Mouse (Mus musculus): ENCODE results near the gene Zfp366. TPM values are rescaled to one million over a fixed set of nuclear protein-coding genes. Genes with fewer than 3 reads are reported as not detected.

Gene Zfp366
- polyA plus RNA-seq, 1 experiment from 2014 or later = 0.76 TPM

DNA sequence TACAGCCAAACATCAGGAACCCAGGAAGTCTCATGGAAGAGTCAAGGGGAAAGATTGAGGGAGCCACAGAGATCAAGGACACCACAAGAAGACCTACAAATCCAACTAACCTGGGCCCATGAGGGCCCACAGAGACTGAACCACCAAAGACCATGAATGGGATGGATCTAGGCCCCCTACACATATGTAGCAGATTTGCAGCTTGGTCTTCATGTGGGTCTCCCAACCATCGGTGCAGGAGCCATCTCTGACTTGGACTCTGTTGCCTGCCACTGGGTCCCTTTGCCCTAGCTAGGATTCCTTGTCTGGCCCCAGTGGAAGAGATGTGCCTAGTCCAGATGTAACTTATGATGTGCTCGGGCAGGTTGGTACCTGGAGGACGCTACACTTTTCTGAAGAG is 87.4 kb downstream of the Zfp366 start:
- H3K4me3 ChIP-seq (ENCODE audit: low read depth, low read length) = no peak overlapping the region
- no peak for ATAC-seq (replicated peaks; ENCODE audit: insufficient number of reproducible peaks, low FRiP score, low TSS enrichment, low read depth)

DNA sequence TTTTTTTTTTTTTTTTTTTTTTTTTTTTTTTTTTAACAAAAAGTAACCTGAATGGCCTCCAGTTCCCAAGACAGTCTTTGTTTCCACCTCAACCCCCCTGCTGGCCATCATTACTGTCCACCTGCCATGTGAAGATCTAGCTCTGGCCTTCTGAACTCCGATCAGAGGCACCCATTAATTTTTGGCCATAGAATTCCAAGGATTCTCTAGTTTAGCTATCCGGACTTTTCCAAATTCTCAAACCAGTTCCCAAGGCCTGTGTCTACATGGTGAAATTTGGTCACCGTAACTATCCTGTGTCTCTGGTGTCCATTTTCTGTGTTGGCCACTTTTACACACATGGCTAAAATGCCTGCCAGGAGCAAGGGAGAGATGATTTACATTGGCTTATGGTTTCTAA is 92.9 kb downstream of the Zfp366 start:
- Histone ChIP-seq H3K27ac (replicated peaks; ENCODE audit: low read depth, low read length) (no peak overlapping the region), H3K9ac (replicated peaks; ENCODE audit: low read length) (no peak overlapping the region), H3K9me3 (replicated peaks; ENCODE audit: control insufficient read depth, low read length) (no peaks in the 10 kb centered on the region), H3K4me1 (ENCODE audit: control insufficient read depth, insufficient read depth, low read length) (no peaks in the 10 kb centered on the region), H3K27me3 (ENCODE audit: control insufficient read depth, insufficient read depth, low read length) (no peaks in the 10 kb centered on the region), H3K36me3 (replicated peaks; ENCODE audit: control insufficient read depth, insufficient read depth, low read depth, low read length) (no peaks in the 10 kb centered on the region), H3K4me3 (ENCODE audit: low read depth, low read length) (no peak overlapping the region), H3K4me2 (ENCODE audit: low read depth, low read length) (no peak overlapping the region)
- 96% methylated on average over 3 of the region's 3 CpGs for WGBS
- ATAC-seq (replicated peaks; ENCODE audit: insufficient number of reproducible peaks, low FRiP score, low TSS enrichment, low read depth) = no peak
- DNase-seq (ENCODE audit: low spot score) = no peak

More for the DNA sequence above, 87.4 kb downstream of the Zfp366 start:
- WGBS = 91% methylated on average over 3 of the region's 3 CpGs
- Histone ChIP-seq H3K4me2 (ENCODE audit: low read depth, low read length) (no peak overlapping the region), H3K4me1 (ENCODE audit: control insufficient read depth, insufficient read depth, low read length) (no peaks in the 10 kb centered on the region), H3K9ac (replicated peaks; ENCODE audit: low read length) (no peak overlapping the region), H3K36me3 (replicated peaks; ENCODE audit: control insufficient read depth, insufficient read depth, low read depth, low read length) (no peaks in the 10 kb centered on the region), H3K27ac (replicated peaks; ENCODE audit: low read depth, low read length) (no peak overlapping the region), H3K27me3 (ENCODE audit: control insufficient read depth, insufficient read depth, low read length) (no peaks in the 10 kb centered on the region), H3K9me3 (replicated peaks; ENCODE audit: control insufficient read depth, low read length) (no peaks in the 10 kb centered on the region)
- no peak for DNase-seq (ENCODE audit: low spot score)

DNA sequence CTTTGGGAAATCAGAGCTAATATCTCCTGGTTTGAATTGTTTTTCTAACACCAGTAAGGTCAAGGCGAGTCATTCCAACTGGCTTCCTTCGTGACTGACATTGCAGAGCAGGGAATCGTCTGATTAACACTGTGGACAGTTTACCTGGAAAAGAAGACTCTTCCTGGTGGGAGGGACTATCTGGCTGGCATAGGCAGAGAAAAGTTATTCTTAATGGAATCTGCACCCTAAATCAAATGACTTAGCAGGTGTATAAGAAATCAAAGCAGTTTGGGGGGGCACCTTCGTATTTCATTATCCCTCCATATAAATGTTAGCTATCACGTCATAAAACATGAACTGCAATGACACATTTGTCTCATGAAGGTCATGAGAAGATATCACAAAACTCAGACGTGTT is 93.9 kb downstream of the Zfp366 start:
- H3K27me3 ChIP-seq (ENCODE audit: control insufficient read depth, insufficient read depth, low read length) = no peaks in the 10 kb centered on the region
- H3K4me1 ChIP-seq (ENCODE audit: control insufficient read depth, insufficient read depth, low read length) = no peaks in the 10 kb centered on the region
- ATAC-seq (replicated peaks; ENCODE audit: insufficient number of reproducible peaks, low FRiP score, low TSS enrichment, low read depth) (no peak), DNase-seq (ENCODE audit: low spot score) (no peak)
- no peak overlapping the region for H3K4me3 ChIP-seq (ENCODE audit: low read depth, low read length)
- H3K27ac ChIP-seq (replicated peaks; ENCODE audit: low read depth, low read length) = no peak overlapping the region
- no peak overlapping the region for H3K4me2 ChIP-seq (ENCODE audit: low read depth, low read length)
- no peaks in the 10 kb centered on the region for H3K9me3 ChIP-seq (replicated peaks; ENCODE audit: control insufficient read depth, low read length)
- H3K9ac ChIP-seq (replicated peaks; ENCODE audit: low read length) = no peak overlapping the region
- H3K36me3 ChIP-seq (replicated peaks; ENCODE audit: control insufficient read depth, insufficient read depth, low read depth, low read length) = no peaks in the 10 kb centered on the region
- 81% methylated on average over 6 of the region's 6 CpGs for WGBS

DNA sequence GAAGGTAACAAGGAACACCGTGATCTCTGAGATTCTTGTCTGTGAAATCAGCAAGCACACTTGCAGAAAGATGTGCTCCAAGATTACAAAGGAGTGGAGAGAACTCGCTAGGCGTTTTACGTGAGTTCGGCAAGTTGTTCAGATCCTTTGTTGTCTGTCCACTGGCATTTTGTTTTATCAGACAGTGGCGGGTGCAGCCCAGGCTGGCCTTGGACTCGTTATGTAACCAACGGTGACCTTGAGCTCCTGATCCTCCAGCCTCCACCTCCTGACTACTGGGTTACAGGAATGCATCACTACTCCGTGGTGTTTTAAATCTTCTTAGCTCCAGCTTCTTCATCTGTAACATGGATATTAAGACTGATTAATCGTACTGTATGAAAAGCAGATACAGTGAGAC is 94.7 kb downstream of the Zfp366 start:
- Histone ChIP-seq H3K9me3 (replicated peaks; ENCODE audit: control insufficient read depth, low read length) (no peaks in the 10 kb centered on the region), H3K4me2 (ENCODE audit: low read depth, low read length) (no peak overlapping the region), H3K4me3 (ENCODE audit: low read depth, low read length) (no peak overlapping the region), H3K27ac (replicated peaks; ENCODE audit: low read depth, low read length) (no peak overlapping the region), H3K9ac (replicated peaks; ENCODE audit: low read length) (no peak overlapping the region), H3K36me3 (replicated peaks; ENCODE audit: control insufficient read depth, insufficient read depth, low read depth, low read length) (no peaks in the 10 kb centered on the region), H3K4me1 (ENCODE audit: control insufficient read depth, insufficient read depth, low read length) (no peaks in the 10 kb centered on the region), H3K27me3 (ENCODE audit: control insufficient read depth, insufficient read depth, low read length) (no peaks in the 10 kb centered on the region)
- DNase-seq (ENCODE audit: low spot score) (no peak), ATAC-seq (replicated peaks; ENCODE audit: insufficient number of reproducible peaks, low FRiP score, low TSS enrichment, low read depth) (no peak)
- 74% methylated on average over 10 of the region's 10 CpGs for whole genome bisulfite sequencing

DNA sequence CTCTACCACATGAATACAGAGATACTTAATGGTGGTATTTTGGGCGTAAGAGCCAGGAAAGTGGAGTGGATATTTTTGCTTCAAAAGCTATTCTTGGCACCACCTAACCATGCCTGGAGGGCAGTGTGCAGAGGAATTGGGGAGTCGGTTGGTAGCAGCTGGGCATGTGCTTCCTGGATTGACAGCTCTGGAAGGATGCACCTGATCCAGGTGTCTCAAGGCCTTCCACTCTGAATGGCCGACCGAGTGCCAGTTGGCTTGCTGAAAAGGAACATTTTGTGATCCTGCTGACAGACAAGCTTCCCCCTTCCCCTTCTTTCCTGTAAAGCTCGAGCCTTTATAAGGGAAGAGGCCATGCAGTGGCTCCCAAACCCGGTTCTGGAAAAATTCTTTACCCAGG is 98.3 kb downstream of the Zfp366 start:
- H3K4me1 ChIP-seq (ENCODE audit: control insufficient read depth, insufficient read depth, low read length) = no peaks in the 10 kb centered on the region
- no peak for ATAC-seq (replicated peaks; ENCODE audit: insufficient number of reproducible peaks, low FRiP score, low TSS enrichment, low read depth)
- H3K27me3 ChIP-seq (ENCODE audit: control insufficient read depth, insufficient read depth, low read length) = no peaks in the 10 kb centered on the region
- H3K4me3 ChIP-seq (ENCODE audit: low read depth, low read length) = no peak overlapping the region
- no peak overlapping the region for H3K4me2 ChIP-seq (ENCODE audit: low read depth, low read length)
- H3K9ac ChIP-seq (replicated peaks; ENCODE audit: low read length) = no peak overlapping the region
- no peaks in the 10 kb centered on the region for H3K36me3 ChIP-seq (replicated peaks; ENCODE audit: control insufficient read depth, insufficient read depth, low read depth, low read length)
- no peak overlapping the region for H3K27ac ChIP-seq (replicated peaks; ENCODE audit: low read depth, low read length)
- H3K9me3 ChIP-seq (replicated peaks; ENCODE audit: control insufficient read depth, low read length) = no peaks in the 10 kb centered on the region
- DNase-seq (ENCODE audit: low spot score) = no peak
- WGBS = 79% methylated on average over 6 of the region's 6 CpGs

DNA sequence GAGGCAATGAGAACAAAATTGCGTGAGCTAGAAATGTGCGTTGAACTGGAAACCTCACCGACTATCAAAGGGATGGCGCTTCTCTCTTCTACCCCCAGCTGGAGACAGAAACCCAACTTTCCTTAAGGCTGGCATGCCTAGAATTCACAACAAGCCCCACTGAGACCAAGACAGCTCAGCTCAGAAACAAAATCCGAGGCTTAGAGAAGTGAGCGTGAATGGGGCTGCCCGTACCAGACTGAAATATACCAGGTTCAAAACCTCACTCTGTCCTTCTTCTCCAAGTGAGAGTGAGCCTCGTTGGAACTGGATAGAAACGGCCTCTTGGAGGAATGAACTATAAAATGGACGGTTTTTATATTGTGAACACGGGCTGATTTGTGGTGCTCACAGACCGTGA is 99.3 kb downstream of the Zfp366 start:
- Histone ChIP-seq H3K4me3 (ENCODE audit: low read depth, low read length) (no peak overlapping the region), H3K9me3 (replicated peaks; ENCODE audit: control insufficient read depth, low read length) (no peaks in the 10 kb centered on the region), H3K4me2 (ENCODE audit: low read depth, low read length) (no peak overlapping the region), H3K9ac (replicated peaks; ENCODE audit: low read length) (no peak overlapping the region), H3K36me3 (replicated peaks; ENCODE audit: control insufficient read depth, insufficient read depth, low read depth, low read length) (no peaks in the 10 kb centered on the region), H3K27ac (replicated peaks; ENCODE audit: low read depth, low read length) (no peak overlapping the region), H3K27me3 (ENCODE audit: control insufficient read depth, insufficient read depth, low read length) (no peaks in the 10 kb centered on the region), H3K4me1 (ENCODE audit: control insufficient read depth, insufficient read depth, low read length) (no peaks in the 10 kb centered on the region)
- DNase-seq (ENCODE audit: low spot score) (no peak), ATAC-seq (replicated peaks; ENCODE audit: insufficient number of reproducible peaks, low FRiP score, low TSS enrichment, low read depth) (no peak)
- WGBS = 88% methylated on average over 12 of the region's 12 CpGs

DNA sequence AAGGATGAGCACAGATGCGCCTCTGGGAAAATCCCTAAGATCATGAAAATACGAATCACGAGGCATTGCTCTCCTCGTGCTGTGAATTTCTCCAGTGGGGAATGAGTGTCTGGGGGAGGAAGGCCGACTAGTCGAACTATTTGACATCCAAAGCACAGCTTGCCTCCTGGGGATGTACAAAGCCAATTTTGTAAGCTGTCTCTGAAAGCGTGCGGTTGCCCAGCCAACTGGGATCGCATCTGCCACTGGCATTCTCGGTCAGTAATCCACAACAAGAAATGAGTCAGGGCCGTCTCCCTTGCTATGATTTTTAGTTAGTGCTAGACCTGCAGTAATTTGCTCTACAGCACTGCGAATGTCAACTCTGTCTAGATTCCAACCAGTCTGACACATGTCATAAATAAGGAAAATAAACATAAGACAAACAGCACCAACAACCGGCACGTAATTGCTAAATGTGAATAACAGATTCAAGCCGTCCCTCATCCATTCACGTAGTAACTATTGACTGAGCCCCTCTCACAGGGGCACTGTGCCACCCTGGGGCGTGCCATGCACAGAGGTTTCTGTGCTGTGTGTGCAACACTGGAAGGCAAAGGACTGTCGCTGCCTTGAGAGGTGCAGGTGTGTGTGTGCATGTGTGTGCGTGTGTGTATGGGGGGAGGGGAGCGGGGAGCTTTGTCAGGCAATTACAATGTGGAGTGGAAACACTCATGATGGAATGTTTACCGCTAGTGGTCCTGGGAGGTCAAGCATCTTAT is 100.0 kb downstream of the Zfp366 start:
- Histone ChIP-seq H3K27me3 (ENCODE audit: control insufficient read depth, insufficient read depth, low read length) (no peaks in the 10 kb centered on the region), H3K9ac (replicated peaks; ENCODE audit: low read length) (no peak overlapping the region), H3K4me1 (ENCODE audit: control insufficient read depth, insufficient read depth, low read length) (no peaks in the 10 kb centered on the region), H3K4me3 (ENCODE audit: low read depth, low read length) (no peak overlapping the region), H3K9me3 (replicated peaks; ENCODE audit: control insufficient read depth, low read length) (no peaks in the 10 kb centered on the region), H3K36me3 (replicated peaks; ENCODE audit: control insufficient read depth, insufficient read depth, low read depth, low read length) (no peaks in the 10 kb centered on the region), H3K4me2 (ENCODE audit: low read depth, low read length) (no peak overlapping the region), H3K27ac (replicated peaks; ENCODE audit: low read depth, low read length) (no peak overlapping the region)
- no peak for ATAC-seq (replicated peaks; ENCODE audit: insufficient number of reproducible peaks, low FRiP score, low TSS enrichment, low read depth)
- no peak for DNase-seq (ENCODE audit: low spot score)
- WGBS = 83% methylated on average over 21 of the region's 21 CpGs

DNA sequence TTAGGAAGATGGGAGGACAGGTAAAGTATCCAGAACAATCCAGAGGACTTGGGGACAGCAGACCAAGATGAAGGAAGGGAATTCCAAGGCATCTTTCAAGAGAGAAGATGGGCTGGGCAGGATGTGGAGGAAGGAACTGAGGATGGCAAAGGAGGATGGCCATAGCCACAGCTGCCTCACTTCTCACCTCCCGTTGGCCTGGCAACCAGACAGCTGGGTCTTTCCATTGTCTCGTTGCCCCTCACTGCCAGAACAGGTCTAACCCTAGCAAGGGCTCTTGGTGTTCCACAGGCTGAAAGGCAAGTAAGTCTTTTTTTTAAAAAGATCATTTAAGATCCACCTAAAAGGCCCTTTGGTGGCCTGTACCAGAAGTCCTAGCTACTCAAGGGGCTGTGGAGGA is 100.6 kb downstream of the Zfp366 start:
- Histone ChIP-seq H3K4me1 (ENCODE audit: control insufficient read depth, insufficient read depth, low read length) (no peaks in the 10 kb centered on the region), H3K4me3 (ENCODE audit: low read depth, low read length) (no peak overlapping the region), H3K27ac (replicated peaks; ENCODE audit: low read depth, low read length) (no peak overlapping the region), H3K9ac (replicated peaks; ENCODE audit: low read length) (no peak overlapping the region), H3K4me2 (ENCODE audit: low read depth, low read length) (no peak overlapping the region), H3K36me3 (replicated peaks; ENCODE audit: control insufficient read depth, insufficient read depth, low read depth, low read length) (no peaks in the 10 kb centered on the region), H3K27me3 (ENCODE audit: control insufficient read depth, insufficient read depth, low read length) (no peaks in the 10 kb centered on the region), H3K9me3 (replicated peaks; ENCODE audit: control insufficient read depth, low read length) (no peaks in the 10 kb centered on the region)
- WGBS = 63% methylated on average over 2 of the region's 2 CpGs
- no peak for ATAC-seq (replicated peaks; ENCODE audit: insufficient number of reproducible peaks, low FRiP score, low TSS enrichment, low read depth)
- DNase-seq (ENCODE audit: low spot score) = no peak
